Mouse (Mus musculus) naive thymus-derived CD4-positive, alpha-beta T cell, adult 2 months (primary cell): ENCODE measurements around the gene Pou3f1.

Source experiments
- DNase-seq: peaks from one replicate; pipeline ENCODE4 v3.0.0-alpha.2; 2011; ENCODE audit warnings: low read depth

The Pou3f1 gene

DNA sequence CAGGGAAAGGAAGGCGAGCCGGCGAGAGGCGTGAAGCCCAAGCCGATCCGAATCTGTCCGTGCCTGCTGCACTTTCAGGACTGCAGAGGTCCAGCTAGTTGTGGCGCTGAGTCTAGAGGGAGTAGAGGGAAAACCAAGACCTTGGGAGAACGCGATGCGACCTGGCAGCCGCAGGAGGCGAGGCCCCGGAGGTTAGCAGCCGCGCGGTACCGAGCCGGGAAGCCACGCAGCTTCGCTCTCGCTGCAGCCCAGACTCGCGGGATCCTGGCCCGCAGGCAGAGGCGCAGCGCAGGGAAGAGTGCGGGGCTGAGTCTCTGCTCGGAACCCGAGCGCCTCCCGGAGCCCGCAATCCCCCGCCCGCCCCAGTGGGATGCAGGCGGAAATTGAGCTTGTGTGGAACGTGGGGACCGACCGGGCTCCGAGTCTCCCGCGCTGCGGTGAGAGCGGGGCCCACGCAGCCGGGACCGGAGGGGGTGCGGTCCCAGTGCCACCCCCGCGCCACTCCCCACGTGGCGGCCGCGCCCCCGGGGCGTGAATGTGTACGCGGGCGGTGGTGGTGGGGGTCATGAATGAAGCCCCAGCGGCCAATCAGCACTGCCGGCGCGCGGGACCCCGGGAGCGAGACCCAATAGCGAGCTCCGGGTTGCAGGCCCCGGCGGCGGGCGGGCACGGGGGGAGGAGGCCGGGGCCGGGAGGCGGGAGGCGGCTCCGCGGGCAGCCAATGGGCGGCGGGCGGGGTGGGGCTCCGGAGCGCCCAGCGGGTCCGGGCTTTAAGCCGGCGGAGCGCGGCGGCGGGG, 445 bp downstream of the Pou3f1 start:
- DNase-seq, result peak; percentile 35

DNA sequence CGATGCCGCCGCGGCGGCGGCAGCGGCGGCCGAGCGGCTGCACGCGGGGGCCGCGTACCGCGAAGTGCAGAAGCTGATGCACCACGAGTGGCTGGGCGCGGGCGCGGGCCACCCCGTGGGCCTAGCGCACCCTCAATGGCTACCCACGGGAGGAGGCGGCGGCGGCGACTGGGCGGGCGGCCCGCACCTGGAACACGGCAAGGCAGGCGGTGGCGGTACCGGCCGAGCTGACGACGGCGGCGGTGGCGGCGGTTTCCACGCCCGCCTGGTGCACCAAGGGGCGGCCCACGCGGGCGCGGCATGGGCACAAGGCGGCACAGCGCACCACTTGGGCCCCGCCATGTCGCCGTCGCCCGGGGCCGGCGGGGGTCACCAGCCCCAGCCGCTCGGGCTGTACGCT, 1.2 kb downstream of the Pou3f1 start:
- peak; percentile 24 for DNase-seq

- DNase-seq, result peak; percentile 21
These were observed 1.8 kb downstream of the Pou3f1 start for GRCm38 (mm10) chr4:124658412-124658851.

DNA sequence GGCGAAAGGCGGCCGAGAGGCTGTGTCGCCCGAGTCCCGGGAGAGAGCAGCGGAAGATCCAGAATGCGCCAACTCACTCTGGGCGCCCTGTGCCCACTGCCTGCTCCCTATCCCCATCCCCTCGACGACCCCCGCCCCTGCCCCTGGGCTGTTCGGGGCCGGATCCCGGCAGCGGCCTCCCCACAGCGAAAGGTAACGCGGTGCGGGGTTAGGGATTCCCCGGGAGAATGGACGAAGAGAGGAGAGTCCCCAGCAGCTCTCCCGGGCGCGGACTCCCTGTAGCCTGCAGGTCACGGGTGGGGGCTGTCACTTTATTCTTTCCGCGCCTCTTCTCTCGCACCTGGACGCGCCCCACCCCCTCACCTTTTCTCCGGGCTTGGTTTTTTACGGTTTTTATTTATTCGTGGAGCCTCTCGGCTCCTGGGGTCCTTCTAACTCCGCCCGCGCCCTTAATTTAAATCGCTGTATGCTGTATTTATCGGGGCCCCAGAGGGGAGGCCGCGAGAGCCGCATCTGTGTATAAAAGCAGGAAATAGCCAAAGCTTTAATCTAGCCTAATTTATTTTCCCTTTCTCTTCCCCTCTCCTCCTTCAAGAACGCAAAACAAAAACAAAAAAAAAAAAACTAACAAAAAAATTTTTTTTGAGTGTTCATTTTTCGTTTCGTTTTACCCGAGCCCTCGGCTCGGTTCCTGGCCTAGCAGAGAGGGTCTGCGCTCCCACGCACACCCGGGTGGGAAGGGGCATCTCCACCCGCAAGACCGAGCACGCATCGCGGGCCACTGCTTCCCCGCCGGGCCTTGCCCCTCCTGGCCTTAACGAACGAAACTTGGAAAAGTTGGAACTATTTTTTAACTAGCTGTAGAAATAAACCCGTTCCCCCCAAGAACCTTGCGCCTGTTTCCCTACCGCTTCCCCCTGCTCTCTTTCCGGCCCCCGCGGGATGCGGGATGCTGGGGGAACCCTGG, 2.9 kb downstream of the Pou3f1 start:
- DNase-seq, result no peak

DNA sequence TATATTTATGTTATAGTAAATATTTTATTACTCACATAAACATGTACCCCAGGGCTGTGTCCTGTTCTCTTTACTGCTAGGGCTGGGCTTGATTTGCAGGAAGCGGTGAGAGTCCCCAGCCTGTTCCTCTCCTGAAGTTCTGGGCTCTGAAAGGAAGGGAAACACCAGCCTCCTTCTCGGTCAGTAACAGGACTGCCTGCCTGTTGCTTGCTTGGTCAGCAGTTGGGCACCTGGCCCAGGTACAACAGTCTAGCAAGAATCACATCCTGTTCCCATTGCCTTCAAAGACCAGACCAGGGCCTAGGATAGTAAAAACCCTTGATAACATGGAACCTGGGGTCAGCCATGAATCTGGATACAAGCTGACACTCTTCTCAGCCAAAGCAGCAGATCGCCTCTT, 4.0 kb downstream of the Pou3f1 start:
- DNase-seq, result no peak

GRCm38 (mm10) chr4:124663034-124663433, 6.4 kb downstream of the Pou3f1 start:
- no peak for DNase-seq

DNA sequence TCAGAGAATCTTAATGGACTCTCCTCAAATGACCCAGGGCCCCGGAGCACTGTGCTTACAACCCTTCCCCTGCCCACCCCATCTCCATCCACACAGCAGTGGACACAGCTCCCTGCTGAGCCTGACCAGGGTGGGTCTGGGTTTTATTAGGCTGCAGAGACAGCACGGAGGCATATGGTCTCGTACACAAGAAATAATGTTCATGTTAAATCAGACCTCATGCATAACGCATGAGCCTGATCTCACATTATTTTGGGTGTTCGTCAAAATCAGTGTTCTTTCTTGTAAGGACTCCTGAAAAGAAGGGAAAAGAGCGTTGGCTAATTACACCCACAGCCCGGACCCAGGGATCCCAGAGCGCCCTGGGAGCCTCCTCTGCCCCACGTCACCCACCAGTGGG, 7.6 kb downstream of the Pou3f1 start:
- DNase-seq, result no peak

DNA sequence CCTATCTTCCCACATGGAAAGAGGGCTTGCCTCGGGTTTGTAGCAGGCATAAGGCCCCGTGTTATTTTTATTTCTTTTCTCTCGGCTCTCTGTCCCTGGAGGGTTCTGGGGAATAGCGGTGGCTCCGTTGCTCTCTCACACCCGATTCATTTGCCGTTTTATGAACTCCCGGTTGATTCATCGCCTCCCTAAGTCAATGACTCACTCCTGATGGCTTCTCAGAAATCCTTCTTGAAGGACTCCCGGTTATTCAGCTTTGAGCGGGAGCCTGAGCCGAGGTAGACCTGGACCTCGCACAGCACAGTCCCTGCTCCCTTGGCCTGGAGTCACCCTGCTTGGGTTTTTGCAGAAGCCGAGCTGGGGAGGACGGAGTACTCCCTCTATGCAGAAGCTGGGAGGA, 8.0 kb downstream of the Pou3f1 start:
- no peak for DNase-seq

DNA sequence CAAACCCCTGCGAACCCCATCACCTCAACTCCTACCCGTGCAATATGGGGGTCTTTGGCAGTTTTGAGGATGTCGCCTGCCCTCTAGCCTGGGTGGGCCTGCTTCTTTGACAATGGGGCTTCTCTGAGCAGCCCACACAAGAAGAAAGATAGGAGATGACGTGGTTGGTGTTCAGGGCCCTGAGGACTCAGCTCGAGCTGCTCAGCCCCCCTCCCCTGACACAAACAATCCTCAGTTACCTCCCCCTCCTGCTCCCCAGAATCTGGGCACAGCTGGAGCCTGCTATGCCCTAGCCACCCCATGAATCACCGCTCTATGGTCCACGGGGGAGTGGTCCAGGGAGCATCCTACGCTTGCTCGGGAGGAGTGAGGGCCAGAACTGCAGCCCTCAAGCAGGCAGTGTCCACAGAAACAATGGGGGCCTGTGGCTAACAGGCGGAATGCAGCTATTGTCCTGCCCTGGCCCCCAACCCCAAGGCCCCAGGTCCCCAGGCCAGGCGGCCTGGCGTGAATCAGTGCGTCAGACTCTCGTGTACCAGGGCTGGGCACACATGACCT, 10.9 kb downstream of the Pou3f1 start:
- no peak for DNase-seq

DNA sequence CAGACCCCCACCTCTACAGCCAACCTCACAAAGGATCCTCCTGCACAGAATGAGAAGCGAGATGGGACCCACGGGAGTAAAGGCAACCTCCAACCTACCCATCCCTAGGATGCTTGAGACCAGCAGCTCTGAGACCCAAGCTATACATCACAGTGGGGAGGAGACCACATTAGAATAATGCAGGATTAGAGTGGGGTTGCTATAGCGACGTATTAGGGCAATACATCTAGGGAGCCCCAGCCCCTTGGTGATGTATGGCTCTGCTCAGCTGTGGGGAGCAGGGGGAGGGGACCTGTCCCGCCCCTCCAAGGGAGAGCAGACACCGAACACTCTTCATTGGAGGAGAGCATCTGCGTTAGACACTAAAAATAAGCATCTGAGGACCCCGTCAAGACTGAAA, 11.5 kb downstream of the Pou3f1 start:
- DNase-seq, result no peak

- DNase-seq, result no peak
These were observed 13.6 kb downstream of the Pou3f1 start for GRCm38 (mm10) chr4:124670232-124670631.

GRCm38 (mm10) chr4:124671583-124671982, 15.0 kb downstream of the Pou3f1 start:
- no peak for DNase-seq

GRCm38 (mm10) chr4:124672347-124673320, 16.0 kb downstream of the Pou3f1 start:
- DNase-seq, result no peak

GRCm38 (mm10) chr4:124674334-124675032, 17.9 kb downstream of the Pou3f1 start:
- DNase-seq, result no peak

- peak; percentile 67 for DNase-seq
These were observed 18.4 kb downstream of the Pou3f1 start for GRCm38 (mm10) chr4:124675037-124675436.

DNA sequence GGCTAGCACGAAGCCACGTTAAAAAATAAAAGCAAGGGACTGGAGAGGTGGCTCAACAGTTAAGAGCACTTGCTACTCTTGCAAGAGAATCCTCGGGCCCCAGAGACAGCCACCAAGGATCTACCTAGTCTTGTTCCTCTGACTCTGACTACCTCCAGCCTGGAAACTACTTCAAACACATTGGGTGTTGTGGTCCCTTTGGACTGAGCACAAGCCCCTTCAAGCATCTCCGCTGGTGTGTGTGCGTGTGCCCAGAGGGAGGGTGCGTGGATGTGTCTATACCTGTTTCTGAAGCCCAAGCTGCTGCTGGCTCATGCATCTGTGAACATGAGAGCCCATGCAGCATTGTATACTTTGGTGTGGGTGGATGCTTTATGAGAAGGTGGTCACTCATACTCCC, 19.4 kb downstream of the Pou3f1 start:
- no peak for DNase-seq

GRCm38 (mm10) chr4:124682270-124682669, 25.7 kb downstream of the Pou3f1 start:
- peak; percentile 63 for DNase-seq

DNA sequence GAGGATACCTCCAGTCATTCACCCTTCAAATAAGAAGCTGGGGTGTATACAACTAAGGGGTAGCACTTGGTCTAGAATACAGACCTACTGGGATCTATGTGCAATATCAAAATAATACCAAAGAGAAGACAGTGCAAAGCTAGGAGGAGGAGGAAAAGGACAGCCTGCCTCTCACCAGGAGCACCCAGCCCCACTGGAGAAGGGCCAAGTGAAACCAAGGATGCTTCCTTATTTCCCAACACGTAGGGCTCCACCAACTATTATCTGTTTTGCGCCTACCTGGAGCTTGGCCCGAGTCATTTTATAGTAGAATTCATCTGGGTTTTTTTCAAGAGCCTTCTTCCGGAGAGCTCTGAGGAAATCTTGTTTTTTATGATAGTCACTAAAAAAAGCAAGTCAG, 26.9 kb downstream of the Pou3f1 start:
- DNase-seq, result no peak

GRCm38 (mm10) chr4:124685004-124685403, 28.4 kb downstream of the Pou3f1 start:
- no peak for DNase-seq

GRCm38 (mm10) chr4:124685453-124685852, 28.8 kb downstream of the Pou3f1 start:
- no peak for DNase-seq

DNA sequence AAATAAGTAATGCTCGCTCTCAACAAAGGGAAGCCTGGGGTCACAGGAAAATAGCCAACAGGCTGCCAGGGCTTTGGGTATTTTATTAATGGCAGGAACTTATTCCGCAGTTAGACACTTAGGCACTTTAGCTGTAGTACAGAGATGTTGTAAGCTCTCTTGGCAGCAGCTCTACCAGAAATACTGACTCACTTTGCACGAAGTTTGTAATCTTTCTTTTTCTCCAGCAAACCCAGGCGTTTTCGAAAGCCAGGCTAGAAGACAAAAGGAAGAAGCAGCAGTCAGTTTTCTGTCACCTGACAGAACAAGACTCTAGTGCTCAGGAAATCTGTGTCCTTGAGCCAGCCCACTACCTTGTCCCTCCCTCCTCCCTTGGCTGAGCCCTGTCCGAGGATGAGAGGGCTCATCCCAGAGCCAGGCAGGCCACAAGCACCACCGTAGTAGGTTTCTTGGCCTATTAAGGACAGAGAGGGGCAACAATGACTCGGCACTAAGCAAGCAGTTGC, 29.3 kb downstream of the Pou3f1 start:
- no peak for DNase-seq
